Mouse (Mus musculus) intestine, embryonic 14.5 days (tissue): Measurements from ENCODE around the gene Prkag1. TPM values are rescaled to one million over a fixed set of nuclear protein-coding genes. Genes with fewer than 3 reads are reported as not detected.
A peak's percentile ranks its signal among the peaks of the same experiment; 100 is the strongest.

Experiments used
- ATAC-seq: fragments of 200-750 bp; cut with Nextera tagmentation; replicated peaks from 2 replicates; pipeline ENCODE4 v1.8.0; 2017; ENCODE audit warnings: low read depth, moderate number of reproducible peaks, moderate TSS enrichment, moderate library complexity; ENCODE audit not compliant: low FRiP score, low TSS enrichment
- DNase-seq: peaks from one replicate; pipeline ENCODE4 v3.0.0-alpha.2; 2018; ENCODE audit warnings: low spot score
- H3K27ac ChIP-seq: fragments of 300-500 bp; sonication (generic); 2 replicates; pipeline ENCODE4 v1.5.1; 2014; ENCODE audit warnings: low read depth, mild to moderate bottlenecking, control low read depth
- H3K27me3 ChIP-seq: fragments of 300-500 bp; sonication (generic); replicated peaks from 2 replicates; pipeline ENCODE4 v1.6.1; 2014; ENCODE audit warnings: low read length, control low read depth; ENCODE audit not compliant: control insufficient read depth, insufficient read depth
- H3K36me3 ChIP-seq: fragments of 300-500 bp; sonication (generic); 2 replicates; pipeline ENCODE4 v1.6.1; 2014; ENCODE audit warnings: low read length, control low read depth; ENCODE audit not compliant: control insufficient read depth, insufficient read depth
- H3K4me1 ChIP-seq: fragments of 300-500 bp; sonication (generic); replicated peaks from 2 replicates; pipeline ENCODE4 v1.6.1; 2014; ENCODE audit warnings: low read length, control low read depth, mixed read lengths; ENCODE audit not compliant: control insufficient read depth, insufficient read depth
- H3K4me2 ChIP-seq: fragments of 300-500 bp; sonication (generic); 2 replicates; pipeline ENCODE4 v1.6.1; 2014; ENCODE audit warnings: low read length
- H3K4me3 ChIP-seq: fragments of 300-500 bp; sonication (generic); 2 replicates; pipeline ENCODE4 v1.5.1; 2014; ENCODE audit warnings: low read depth, low read length, control low read depth, mixed read lengths
- H3K9ac ChIP-seq: fragments of 300-500 bp; sonication (generic); 2 replicates; pipeline ENCODE4 v1.6.1; 2014; ENCODE audit warnings: mild to moderate bottlenecking, low read length
- H3K9me3 ChIP-seq: fragments of 300-500 bp; sonication (generic); 2 replicates; pipeline ENCODE4 v1.6.1; 2016; ENCODE audit warnings: low read length, control low read depth; ENCODE audit not compliant: control insufficient read depth
- WGBS: fragments of 180-500 bp; shearing (Covaris S2); extraction: QIAGEN DNeasy Blood & Tissue Kit; methylation state at CpG from one replicate; pipeline ENCODE4 v1.1.7; 2014; 5-methylcytosine and 5-hydroxymethylcytosine counted together
- polyA plus RNA-seq: library from polyadenylated mRNA; unstranded; fragments of >200 nt; fragmentation: Nextera tagmentation; extraction: Ambion mirVana; gene quantifications from 2 replicates; pipeline ENCODE4 v1.2.1, GENCODE M21; 2014

Gene Prkag1
- polyA plus RNA-seq, 1 experiment from 2014 or later: 77.3 TPM

DNA sequence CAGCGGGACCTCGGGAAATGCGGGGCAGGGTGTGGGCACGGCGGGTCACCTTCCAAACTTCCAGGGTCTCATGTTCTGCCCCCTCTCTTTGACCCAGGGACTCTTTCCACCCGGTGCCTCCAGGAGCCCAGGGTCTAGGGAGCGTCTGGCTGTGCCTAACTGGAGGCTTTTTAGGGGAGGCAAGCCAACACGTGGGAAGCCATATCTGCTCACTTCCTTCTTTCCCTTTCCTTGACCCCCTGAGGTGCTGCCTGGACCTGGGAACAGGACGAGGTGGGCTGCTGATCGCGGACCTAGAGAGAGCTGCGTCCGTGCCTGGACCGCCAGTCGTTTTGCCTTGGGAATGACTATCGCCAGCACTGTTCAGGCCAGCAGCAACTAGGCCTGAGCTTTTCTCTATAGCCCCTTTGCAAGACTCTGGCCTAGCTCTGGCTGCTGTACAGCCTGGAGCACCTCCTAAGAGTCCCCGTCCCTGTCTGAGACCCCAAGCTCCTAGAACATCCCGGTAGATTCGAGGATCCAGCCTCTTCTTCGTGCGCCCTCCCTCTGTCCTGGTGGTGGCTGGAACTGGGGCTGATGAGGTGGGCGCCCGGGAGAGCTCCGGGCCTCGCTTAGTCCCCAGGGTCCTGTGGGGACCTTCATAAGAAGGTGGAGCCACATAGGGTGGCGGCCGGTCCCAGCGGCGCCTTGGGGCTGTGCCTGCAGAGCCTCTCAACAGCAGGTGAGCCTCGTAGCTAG, 25.1 kb downstream of the Prkag1 start:
- ATAC-seq (no peak), DNase-seq (no peak)
- no peak overlapping the region for H3K9ac ChIP-seq
- 9% methylated on average over 30 of the region's 30 CpGs for WGBS
- peak overlapping the region; percentile 74 for H3K4me2 ChIP-seq
- peaks cover 15% of the 10 kb centered on the region for H3K4me1 ChIP-seq
- peaks cover 88% of the 10 kb centered on the region for H3K27me3 ChIP-seq
- no peaks in the 10 kb centered on the region for H3K9me3 ChIP-seq
- H3K36me3 ChIP-seq: no peaks in the 10 kb centered on the region
- peak overlapping the region; percentile 27 for H3K4me3 ChIP-seq
- no peak overlapping the region for H3K27ac ChIP-seq

DNA sequence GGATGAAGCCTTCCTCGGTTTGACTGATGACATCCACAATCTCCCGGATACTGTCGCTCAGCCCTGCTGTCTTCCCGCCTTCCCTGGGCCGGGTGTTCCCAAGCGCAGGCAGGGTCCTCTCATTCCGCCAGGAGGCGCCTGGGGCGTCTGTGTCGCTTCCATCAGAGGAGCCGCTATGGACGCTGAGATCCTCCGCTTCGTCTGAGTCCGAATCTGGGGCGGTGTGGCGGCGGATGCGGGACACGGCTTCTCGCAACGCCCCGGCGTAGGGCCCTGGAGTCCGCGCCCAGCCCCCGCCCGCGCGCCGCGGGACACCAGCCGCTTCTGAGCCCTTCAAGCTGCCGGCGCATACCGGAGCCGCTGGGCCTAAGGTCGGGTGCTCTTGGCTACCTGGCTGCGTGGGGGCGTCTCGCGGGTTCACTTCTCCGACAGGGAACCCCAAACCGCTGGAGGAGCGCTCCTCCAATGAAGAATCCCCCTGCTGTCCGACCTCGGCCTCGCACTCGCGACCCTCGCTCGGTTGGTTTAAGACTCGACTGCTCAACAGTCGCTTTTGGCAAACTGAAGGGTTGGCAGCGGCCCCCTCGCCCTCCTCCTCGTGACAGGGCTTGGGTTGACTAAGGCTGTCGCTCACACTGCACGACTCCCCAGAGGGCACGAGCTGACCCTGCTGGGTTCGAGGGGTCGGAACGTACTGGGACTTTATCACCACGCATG, 25.8 kb downstream of the Prkag1 start:
- Histone ChIP-seq H3K4me2 (peak overlapping the region; percentile 74), H3K9ac (peak overlapping the region; percentile 23; the same call in 1 of the 2 replicates), H3K4me3 (peak overlapping the region; percentile 38), H3K36me3 (no peaks in the 10 kb centered on the region), H3K27me3 (peaks cover 96% of the 10 kb centered on the region), H3K4me1 (peaks cover 15% of the 10 kb centered on the region), H3K27ac (no peak overlapping the region), H3K9me3 (no peaks in the 10 kb centered on the region)
- 1% methylated on average over 64 of the region's 64 CpGs for WGBS
- ATAC-seq (peak; percentile 14; the same call in 1 of the 2 replicates), DNase-seq (peak; percentile 85)

DNA sequence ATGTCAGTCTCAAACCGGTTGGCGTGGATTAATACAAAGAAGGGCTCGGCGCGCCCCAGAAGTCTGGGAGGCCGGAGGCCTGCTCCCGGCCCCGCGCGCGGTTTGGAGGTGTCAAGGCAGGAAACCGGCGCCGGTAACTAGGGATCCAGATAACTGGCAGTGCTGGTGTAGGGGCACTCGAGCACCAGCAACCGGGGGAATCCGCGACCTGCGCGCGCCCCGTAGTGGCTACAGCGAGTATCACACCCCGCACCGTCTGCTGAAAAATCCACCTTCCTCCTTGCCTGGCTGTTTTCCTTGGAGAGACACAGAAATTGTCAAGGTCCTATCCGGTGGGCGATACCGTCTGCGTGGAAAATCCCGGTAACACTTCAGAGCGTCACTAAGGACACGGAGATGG, 27.3 kb downstream of the Prkag1 start:
- Histone ChIP-seq H3K9me3 (no peaks in the 10 kb centered on the region), H3K4me2 (peak overlapping the region; percentile 23; the same call in 1 of the 2 replicates), H3K4me3 (0 out of 2 replicates have a peak overlapping the region, but pooled peaks have one; percentile 10), H3K4me1 (peaks cover 15% of the 10 kb centered on the region), H3K27ac (no peak overlapping the region), H3K36me3 (no peaks in the 10 kb centered on the region), H3K27me3 (peaks cover 99% of the 10 kb centered on the region), H3K9ac (no peak overlapping the region)
- peak; percentile 96 for DNase-seq
- ATAC-seq: no peak
- WGBS: 2% methylated on average over 32 of the region's 32 CpGs

DNA sequence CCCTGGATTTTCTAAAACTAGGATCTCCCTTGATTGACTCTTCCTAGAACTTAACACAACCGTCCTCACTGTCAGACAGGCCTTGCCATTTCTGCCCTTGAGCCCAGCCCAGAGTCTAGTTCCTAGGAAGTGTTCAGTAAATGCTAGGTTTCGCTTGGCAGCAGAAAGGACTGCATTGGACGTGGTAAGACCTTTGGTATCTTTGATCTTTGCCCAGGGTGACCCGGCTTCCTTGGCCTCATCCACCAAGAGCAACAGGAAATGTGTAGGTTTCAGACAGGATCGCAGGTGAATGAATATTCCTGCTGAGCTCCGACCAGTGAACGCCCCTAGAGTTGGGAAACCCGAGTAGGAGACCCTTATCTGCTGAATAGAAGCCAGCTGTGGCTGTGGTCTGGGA, 28.4 kb downstream of the Prkag1 start:
- DNase-seq (no peak), ATAC-seq (no peak)
- H3K4me3 ChIP-seq: no peak overlapping the region
- H3K4me1 ChIP-seq: peaks cover 10% of the 10 kb centered on the region
- WGBS: 4% methylated on average over 8 of the region's 8 CpGs
- no peak overlapping the region for H3K9ac ChIP-seq
- no peaks in the 10 kb centered on the region for H3K9me3 ChIP-seq
- peaks cover 99% of the 10 kb centered on the region for H3K27me3 ChIP-seq
- H3K4me2 ChIP-seq: no peak overlapping the region
- no peaks in the 10 kb centered on the region for H3K36me3 ChIP-seq
- no peak overlapping the region for H3K27ac ChIP-seq

DNA sequence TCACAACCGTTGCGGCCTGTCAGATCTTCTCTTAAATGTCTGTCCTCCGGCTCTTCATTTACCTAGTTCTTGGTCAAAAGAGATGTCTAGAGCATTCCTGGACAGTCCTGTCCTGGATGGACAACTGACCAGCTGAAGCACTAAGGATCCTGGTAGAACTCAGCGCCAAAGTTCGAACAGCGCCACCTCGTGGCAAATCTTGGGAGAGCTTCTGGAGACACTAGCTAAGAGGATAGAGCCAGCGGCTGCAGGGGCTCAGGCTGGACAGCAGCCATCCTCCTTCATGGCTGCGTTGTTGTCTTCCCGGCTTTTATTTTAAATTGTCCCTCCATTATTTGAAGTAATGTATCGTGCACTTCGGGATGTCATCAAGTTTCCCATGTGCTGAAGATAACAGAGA, 31.9 kb downstream of the Prkag1 start:
- WGBS: 13% methylated on average over 12 of the region's 12 CpGs
- H3K27ac ChIP-seq: no peak overlapping the region
- no peaks in the 10 kb centered on the region for H3K36me3 ChIP-seq
- peaks cover 99% of the 10 kb centered on the region for H3K27me3 ChIP-seq
- no peaks in the 10 kb centered on the region for H3K9me3 ChIP-seq
- DNase-seq: peak; percentile 96
- H3K4me2 ChIP-seq: no peak overlapping the region
- H3K4me3 ChIP-seq: no peak overlapping the region
- no peak for ATAC-seq
- H3K4me1 ChIP-seq: 0 out of 2 replicates have a peak, but pooled peaks cover 4% of the 10 kb centered on the region
- H3K9ac ChIP-seq: no peak overlapping the region

- peaks cover 99% of the 10 kb centered on the region for H3K27me3 ChIP-seq
- H3K4me1 ChIP-seq: 0 out of 2 replicates have a peak, but pooled peaks cover 4% of the 10 kb centered on the region
- H3K27ac ChIP-seq: no peak overlapping the region
- WGBS: 47% methylated on average over 3 of the region's 3 CpGs
- no peak overlapping the region for H3K9ac ChIP-seq
- no peak for DNase-seq
- ATAC-seq: no peak
- no peaks in the 10 kb centered on the region for H3K36me3 ChIP-seq
- H3K9me3 ChIP-seq: no peaks in the 10 kb centered on the region
- no peak overlapping the region for H3K4me3 ChIP-seq
- no peak overlapping the region for H3K4me2 ChIP-seq
Measured at GRCm38 (mm10) chr15:98798903-98799302, 32.4 kb downstream of the Prkag1 start.

- Histone ChIP-seq H3K4me3 (no peak overlapping the region), H3K27ac (no peak overlapping the region), H3K9me3 (no peaks in the 10 kb centered on the region), H3K4me1 (0 out of 2 replicates have a peak, but pooled peaks cover 4% of the 10 kb centered on the region), H3K27me3 (peaks cover 99% of the 10 kb centered on the region), H3K36me3 (no peaks in the 10 kb centered on the region), H3K9ac (no peak overlapping the region), H3K4me2 (no peak overlapping the region)
- 4% methylated on average over 28 of the region's 28 CpGs for WGBS
- DNase-seq (no peak), ATAC-seq (no peak)
Measured at GRCm38 (mm10) chr15:98797835-98798492, 33.4 kb downstream of the Prkag1 start.

- no peaks in the 10 kb centered on the region for H3K36me3 ChIP-seq
- no peak overlapping the region for H3K4me3 ChIP-seq
- no peak overlapping the region for H3K4me2 ChIP-seq
- no peak overlapping the region for H3K9ac ChIP-seq
- WGBS: 6% methylated on average over 13 of the region's 13 CpGs
- DNase-seq (no peak), ATAC-seq (no peak)
- no peak overlapping the region for H3K27ac ChIP-seq
- 0 out of 2 replicates have a peak, but pooled peaks cover 9% of the 10 kb centered on the region for H3K4me1 ChIP-seq
- H3K27me3 ChIP-seq: peaks cover 99% of the 10 kb centered on the region
- H3K9me3 ChIP-seq: no peaks in the 10 kb centered on the region
Measured at GRCm38 (mm10) chr15:98796803-98797595, 34.3 kb downstream of the Prkag1 start.
